Mouse (Mus musculus) liver, postnatal 0 days (tissue): ENCODE measurements around the gene Elp4.

Source experiments
- CTCF ChIP-seq: sonication (generic); IDR thresholded peaks from 2 replicates; pipeline ENCODE4 v1.5.1; 2016; ENCODE audit warnings: antibody characterized with exemption, low read depth
- EP300 ChIP-seq: IDR thresholded peaks from 2 replicates; pipeline ENCODE4 v1.6.1; 2016; ENCODE audit warnings: antibody characterized with exemption, low read depth, mild to moderate bottlenecking

DNA sequence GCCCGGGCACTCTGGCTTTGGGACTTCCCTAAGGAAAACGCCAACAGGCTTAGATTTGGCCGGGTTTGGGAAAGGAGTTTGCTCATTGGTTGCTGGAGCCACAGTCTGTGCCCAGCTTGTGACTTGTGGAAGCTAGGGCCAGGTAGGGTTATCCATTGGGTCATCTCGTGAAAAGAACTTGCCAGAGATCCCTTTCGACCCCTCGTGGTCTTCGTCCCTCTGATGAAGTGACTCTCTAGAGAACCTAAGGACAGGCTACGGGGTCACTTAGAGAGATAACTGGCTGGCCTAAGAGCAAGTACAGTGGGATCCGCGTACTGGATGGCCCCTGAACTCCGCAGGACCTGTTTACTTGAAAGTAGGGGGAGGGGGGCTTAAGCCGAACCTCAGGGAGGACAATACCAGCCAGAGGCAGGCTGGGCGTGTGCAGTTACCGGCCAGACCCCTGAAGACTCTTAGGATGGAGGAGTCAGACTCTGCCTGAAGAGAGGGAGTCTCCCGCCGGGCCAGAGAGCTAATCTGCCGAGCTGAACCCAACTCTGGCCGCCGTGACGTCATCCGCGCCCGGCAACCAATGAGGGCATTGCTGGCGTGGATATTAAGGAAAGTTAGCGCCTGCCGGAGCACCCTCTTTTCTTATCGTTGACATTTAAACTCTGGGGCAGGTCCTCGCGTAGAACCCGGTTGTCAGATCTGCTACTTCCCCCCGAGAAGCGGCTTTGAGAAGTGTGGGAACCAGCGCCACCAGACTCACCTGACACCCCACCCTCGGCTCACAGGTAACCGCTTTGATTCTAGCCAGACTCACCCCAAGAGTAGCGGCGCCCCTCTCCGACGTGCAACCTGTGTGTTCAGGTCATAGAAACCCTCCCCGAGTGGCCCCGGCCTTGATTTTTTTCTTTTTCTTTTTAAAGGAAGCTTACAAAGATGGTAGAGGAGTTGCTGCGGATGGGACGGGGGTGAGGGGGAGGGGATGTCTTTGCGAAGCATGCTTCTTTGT is 235.8 kb downstream of the Elp4 start, which contains the start of gene Pax6:
- TF ChIP-seq CTCF (no peak), EP300 (no peak)
